In genomic region chr15:96468316-96468715, GRCm38 (mm10) we compare ENCODE assay signal across 10 mouse cellular contexts.
"Had no signal": no experiment of that assay in that cellular context is flagged by ENCODE, and none has a peak within 500 bp of the region (broad histone marks: within the 10 kb centered on the region; RNA-seq: fewer than 3 reads in every experiment).

No protein-coding gene starts in this region.

- H3K4me2 ChIP-seq: limb, embryonic 15.5 days; liver, embryonic 13.5 days; midbrain, embryonic 12.5 days; neural tube, embryonic 13.5 days had no signal

- H3K9ac ChIP-seq: limb, embryonic 15.5 days; liver, embryonic 13.5 days; midbrain, embryonic 12.5 days; neural tube, embryonic 13.5 days had no signal

- H3K4me3 ChIP-seq: left cerebral cortex, adult 2 months; limb, embryonic 15.5 days; liver, embryonic 13.5 days; midbrain, embryonic 12.5 days; neural tube, embryonic 13.5 days had no signal

- H3K9me3 ChIP-seq: limb, embryonic 15.5 days; liver, embryonic 13.5 days; midbrain, embryonic 12.5 days; neural tube, embryonic 13.5 days had no signal

- H3K27me3 ChIP-seq: limb, embryonic 15.5 days; liver, embryonic 13.5 days; midbrain, embryonic 12.5 days; neural tube, embryonic 13.5 days had no signal

- H3K27ac ChIP-seq: left cerebral cortex, adult 2 months; limb, embryonic 15.5 days; liver, embryonic 13.5 days; midbrain, embryonic 12.5 days; neural tube, embryonic 13.5 days had no signal

- H3K36me3 ChIP-seq: limb, embryonic 15.5 days; liver, embryonic 13.5 days; midbrain, embryonic 12.5 days; neural tube, embryonic 13.5 days had no signal

- DNase-seq: kidney, adult 11 months; kidney, postnatal 10 days; liver, embryonic 13.5 days; right cerebral cortex, postnatal 14 days; thymus, adult 18-20 months; thymus, postnatal 25 days had no signal

- H3K4me1 ChIP-seq: limb, embryonic 15.5 days; midbrain, embryonic 12.5 days; neural tube, embryonic 13.5 days had no signal
